ENCODE assay signal across 28 mouse cellular contexts in the genomic region with DNA sequence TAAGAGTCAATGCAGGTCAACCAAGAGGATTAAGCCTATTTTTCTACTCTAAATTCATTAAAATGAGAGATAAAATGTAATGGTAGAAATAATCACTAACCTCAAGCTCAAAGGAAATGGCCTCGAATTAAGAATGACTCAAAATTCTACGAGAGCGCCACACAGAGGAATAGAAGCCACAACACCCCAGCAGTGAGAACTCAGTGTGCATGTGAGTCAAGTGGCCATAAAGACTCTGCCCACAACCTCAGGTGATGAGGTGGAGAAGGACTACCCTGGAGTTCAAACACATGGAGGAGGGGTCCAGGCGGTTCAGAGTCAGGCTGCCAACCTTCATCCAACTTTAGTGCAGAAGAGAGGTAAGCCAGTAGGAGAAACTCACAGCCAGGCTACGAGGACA. TPM values are rescaled to one million over a fixed set of nuclear protein-coding genes. Genes with fewer than 3 reads are reported as not detected.
DNase-seq lines count a peak whose midpoint lies in the region; ATAC-seq and TF ChIP-seq lines count a peak whose summit lies in the region.
"Had no signal": no experiment of that assay in that cellular context is flagged by ENCODE, and none has a peak within 500 bp of the region (broad histone marks: within the 10 kb centered on the region; RNA-seq: fewer than 3 reads in every experiment).

No protein-coding gene starts in this region.

- WGBS in liver, embryonic 13.5 days (ENCODE audit: insufficient replicate concordance): 70% methylated on average over 5 of the region's 5 CpGs
- 71% methylated on average over 5 of the region's 5 CpGs for WGBS in liver, embryonic 12.5 days (ENCODE audit: insufficient replicate concordance)

- H3K9ac ChIP-seq in liver, embryonic 13.5 days: no peak overlapping the region
- no peak overlapping the region for H3K9ac ChIP-seq in liver, embryonic 12.5 days
- H3K9ac ChIP-seq: embryonic facial prominence, embryonic 13.5 days; forebrain, embryonic 13.5 days; hindbrain, embryonic 13.5 days; intestine, embryonic 15.5 days had no signal

- peak overlapping the region; percentile 37 for H3K27ac ChIP-seq in liver, embryonic 13.5 days
- no peak overlapping the region for H3K27ac ChIP-seq in liver, embryonic 12.5 days
- H3K27ac ChIP-seq: embryonic facial prominence, embryonic 10.5 days; embryonic facial prominence, embryonic 13.5 days; forebrain, embryonic 13.5 days; gastrocnemius, adult 2 months; hindbrain, embryonic 10.5 days; hindbrain, embryonic 13.5 days; intestine, embryonic 15.5 days had no signal

- TF ChIP-seq CTCF in G1E (IDR thresholded peaks at IDR 0.05; ENCODE audit: low read depth, low read length): no peak

- H3K9me3 ChIP-seq in liver, embryonic 13.5 days (replicated peaks): no peaks in the 10 kb centered on the region
- no peaks in the 10 kb centered on the region for H3K9me3 ChIP-seq in liver, embryonic 12.5 days (replicated peaks)
- no peaks in the 10 kb centered on the region for H3K9me3 ChIP-seq in G1E (replicated peaks)
- H3K9me3 ChIP-seq: embryonic facial prominence, embryonic 10.5 days; embryonic facial prominence, embryonic 13.5 days; forebrain, embryonic 13.5 days; hindbrain, embryonic 10.5 days; hindbrain, embryonic 13.5 days; intestine, embryonic 15.5 days had no signal

- H3K4me3 ChIP-seq in liver, embryonic 13.5 days (replicated peaks): no peak overlapping the region
- H3K4me3 ChIP-seq in liver, embryonic 12.5 days: no peak overlapping the region
- peak overlapping the region; percentile 53; the same call in 1 of the 2 replicates for H3K4me3 ChIP-seq in G1E (ENCODE audit: low read depth, low read length)
- H3K4me3 ChIP-seq: embryonic facial prominence, embryonic 10.5 days; embryonic facial prominence, embryonic 13.5 days; erythroblast, embryonic 14.5 days; forebrain, embryonic 13.5 days; gastrocnemius, adult 2 months; hindbrain, embryonic 10.5 days; hindbrain, embryonic 13.5 days; intestine, embryonic 15.5 days had no signal

- ATAC-seq in liver, embryonic 13.5 days (ENCODE audit: low read depth): no peak
- no peak for ATAC-seq in liver, embryonic 12.5 days
- no peak for ATAC-seq in G1E (ENCODE audit: extremely low read depth, insufficient number of reproducible peaks, low FRiP score, poor library complexity, severe bottlenecking)
- ATAC-seq: CD4-positive, CD25-positive, alpha-beta regulatory T cell, adult 4 months; forebrain, embryonic 13.5 days; forebrain, embryonic 16.5 days; hindbrain, embryonic 16.5 days; intestine, embryonic 15.5 days had no signal

- H3K36me3 ChIP-seq in liver, embryonic 13.5 days: peaks cover 4% of the 10 kb centered on the region; the same call in 1 of the 2 replicates
- H3K36me3 ChIP-seq in liver, embryonic 12.5 days: peaks cover 6% of the 10 kb centered on the region
- peaks cover 34% of the 10 kb centered on the region for H3K36me3 ChIP-seq in G1E (replicated peaks)
- H3K36me3 ChIP-seq: intestine, embryonic 15.5 days had no signal

- no peak for DNase-seq in liver, embryonic 13.5 days
- DNase-seq in 416B (ENCODE audit: low read depth) (peak; percentile 56), G1E (ENCODE audit: low spot score) (no peak)
- DNase-seq in layer of hippocampus, postnatal 36 days: no peak
- no peak for DNase-seq in embryo, embryonic 10 days (ENCODE audit: low spot score)
- DNase-seq: adrenal gland, adult 2 months; adrenal gland, postnatal 14 days; cerebellum, adult 11 months; cerebellum, adult 2 months; cerebellum, adult 9-11 months; cerebellum, postnatal 25 days; embryo, embryonic 11 days; gastrocnemius, adult 2 months; gastrocnemius, postnatal 14 days; heart, adult 11 months; heart, postnatal 36 days had no signal

- no peaks in the 10 kb centered on the region for H3K27me3 ChIP-seq in liver, embryonic 13.5 days
- H3K27me3 ChIP-seq in liver, embryonic 12.5 days (replicated peaks): no peaks in the 10 kb centered on the region
- H3K27me3 ChIP-seq in G1E (ENCODE audit: insufficient read depth, low read length): no peaks in the 10 kb centered on the region
- H3K27me3 ChIP-seq: embryonic facial prominence, embryonic 13.5 days; forebrain, embryonic 13.5 days; hindbrain, embryonic 13.5 days; intestine, embryonic 15.5 days had no signal

- H3K4me2 ChIP-seq in liver, embryonic 13.5 days: no peak overlapping the region
- no peak overlapping the region for H3K4me2 ChIP-seq in liver, embryonic 12.5 days
- H3K4me2 ChIP-seq: embryonic facial prominence, embryonic 13.5 days; forebrain, embryonic 13.5 days; heart, embryonic 11.5 days; hindbrain, embryonic 13.5 days; intestine, embryonic 15.5 days had no signal

- peaks cover 42% of the 10 kb centered on the region for H3K4me1 ChIP-seq in liver, embryonic 13.5 days (replicated peaks)
- H3K4me1 ChIP-seq in liver, embryonic 12.5 days: peaks cover 38% of the 10 kb centered on the region
- peaks cover 61% of the 10 kb centered on the region for H3K4me1 ChIP-seq in G1E (ENCODE audit: insufficient read depth, low read depth, low read length)

RNA-seq across cellular contexts. Expression of a gene that starts 2.9 kb away (rescaled TPM):
- 6.2 and 8.1 TPM in 2 replicates for polyA plus RNA-seq in liver, embryonic 13.5 days (2015; fragmentation: Nextera tagmentation; extraction: Ambion mirVana)
- 9.1 and 11.4 TPM in 2 replicates for polyA plus RNA-seq in liver, embryonic 12.5 days (2016; fragmentation: Nextera tagmentation; extraction: Ambion mirVana)
- 157 and 164 TPM in 2 replicates for total RNA-seq in G1E (2014; fragmentation: Nextera tagmentation)
- total RNA-seq in G1E (2017): 86.8 and 124 TPM in 2 replicates
- 24.6 and 31.0 TPM in 2 replicates for polyA plus RNA-seq in G1E (2012)
- 1 to 10 TPM; 5.8 to 6.8 TPM for total RNA-seq in layer of hippocampus, postnatal 36 days (2021)

RNA-seq across cellular contexts. Expression of a gene that starts 42.9 kb away (rescaled TPM):
- 2.6 and 3.3 TPM in 2 replicates for polyA plus RNA-seq in liver, embryonic 13.5 days (2015; fragmentation: Nextera tagmentation; extraction: Ambion mirVana)
- 5.7 and 7.0 TPM in 2 replicates for polyA plus RNA-seq in liver, embryonic 12.5 days (2016; fragmentation: Nextera tagmentation; extraction: Ambion mirVana)
- total RNA-seq in G1E (2014; fragmentation: Nextera tagmentation) (145 and 161 TPM in 2 replicates), G1E (2017) (25.8 and 29.2 TPM in 2 replicates)
- polyA plus RNA-seq in G1E (2012): 31.4 and 34.8 TPM in 2 replicates
- 10 to 100 TPM; 23.1 to 25.4 TPM for total RNA-seq in layer of hippocampus, postnatal 36 days (2021)

RNA-seq across cellular contexts. Expression of a gene that starts 51.3 kb away (rescaled TPM):
- 101 and 144 TPM in 2 replicates for polyA plus RNA-seq in liver, embryonic 13.5 days (2015; fragmentation: Nextera tagmentation; extraction: Ambion mirVana)
- 119 and 123 TPM in 2 replicates for polyA plus RNA-seq in liver, embryonic 12.5 days (2016; fragmentation: Nextera tagmentation; extraction: Ambion mirVana)
- total RNA-seq in G1E (2014; fragmentation: Nextera tagmentation) (138 and 151 TPM in 2 replicates), G1E (2017) (219 and 357 TPM in 2 replicates)
- polyA plus RNA-seq in G1E (2012): 24.4 and 33.2 TPM in 2 replicates
- 1 to 10 TPM; 1.3 to 1.9 TPM for total RNA-seq in layer of hippocampus, postnatal 36 days (2021)
